Mouse (Mus musculus) lung, adult 2 months (tissue): ENCODE measurements around the gene 4833439L19Rik.

ENCODE experiments used
- CTCF ChIP-seq: fragments of 200-500 bp; IDR thresholded peaks from 2 replicates; pipeline ENCODE4 v1.5.1; 2011; ENCODE audit warnings: mild to moderate bottlenecking, low read length, control low read depth; ENCODE audit not compliant: insufficient read depth
- POLR2A ChIP-seq: fragments of 200-500 bp; IDR thresholded peaks from 2 replicates; pipeline ENCODE4 v1.6.1; 2011; ENCODE audit warnings: low read depth, mild to moderate bottlenecking, control low read depth, low read length, borderline replicate concordance; ENCODE audit errors: extremely low read depth

DNA sequence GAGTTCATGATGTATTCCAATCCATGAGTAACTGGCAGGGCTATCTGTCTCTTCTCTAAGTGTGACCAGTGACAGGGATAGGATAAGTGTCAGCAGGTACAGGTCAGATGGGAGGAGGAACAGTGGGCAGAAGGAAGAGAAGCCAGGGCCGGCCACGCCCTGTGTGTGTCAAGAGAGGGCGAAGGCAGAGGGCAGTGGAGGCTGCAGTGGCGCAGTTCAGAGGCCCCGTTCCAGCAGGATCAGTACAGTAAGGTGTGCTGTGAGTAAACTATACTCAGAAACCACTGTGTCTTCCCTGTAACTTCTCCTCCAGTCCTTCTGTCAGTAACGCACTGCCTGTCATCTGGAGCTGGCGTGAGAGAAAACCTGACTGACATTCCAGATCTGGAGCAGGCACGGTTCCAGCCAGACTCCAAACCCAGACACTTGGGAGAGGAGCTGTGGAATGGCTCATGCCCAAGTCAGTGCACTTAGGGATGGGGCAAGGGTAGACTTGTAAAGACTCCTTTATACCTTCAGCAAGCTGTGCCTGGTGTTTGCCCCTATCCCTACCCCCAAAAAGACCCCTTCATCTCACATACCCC is 31.0 kb upstream of the 4833439L19Rik start:
- TF ChIP-seq POLR2A (no peak), CTCF (no peak)
